In the genomic region with DNA sequence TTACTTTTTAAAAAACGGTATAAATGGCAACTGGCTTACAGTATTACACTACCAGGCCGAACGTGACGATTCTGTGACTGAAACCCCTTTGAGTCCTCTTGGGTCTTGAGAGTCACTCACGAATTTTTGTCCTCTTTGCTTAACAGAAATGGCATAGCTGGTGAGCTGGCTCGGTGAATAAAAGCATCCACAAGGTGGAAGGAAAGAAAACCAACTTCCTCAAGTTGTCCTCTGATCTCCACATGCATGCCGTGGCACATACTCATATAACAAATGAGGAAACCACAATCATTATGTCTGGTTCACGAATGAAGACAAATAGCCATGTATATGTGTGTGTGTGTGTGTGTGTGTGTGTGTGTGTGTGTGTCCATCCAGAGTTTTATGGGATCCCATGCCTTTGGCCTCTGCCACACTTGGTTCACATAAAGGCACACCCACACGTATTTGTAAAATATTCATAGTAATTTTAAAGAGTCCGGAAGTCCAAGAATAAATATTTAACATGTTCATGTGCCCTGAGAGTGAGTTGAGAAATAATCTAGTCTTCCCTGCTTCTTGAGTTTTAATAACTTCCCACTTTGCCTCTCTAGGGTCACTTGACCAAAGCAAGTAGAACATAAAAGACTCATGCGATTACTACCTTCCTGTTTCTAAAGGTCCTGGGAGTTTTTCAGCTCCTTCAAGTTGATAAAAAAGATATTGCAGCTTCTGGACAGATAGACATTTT, we compare ENCODE assay signal across 8 mouse cellular contexts. TPM values are rescaled to one million over a fixed set of nuclear protein-coding genes. Genes with fewer than 3 reads are reported as not detected.
DNase-seq lines count a peak whose midpoint lies in the region; ATAC-seq and TF ChIP-seq lines count a peak whose summit lies in the region.

No protein-coding gene starts in this region.

- 42% methylated on average over 11 of the region's 11 CpGs for WGBS in kidney, embryonic 14.5 days
- 48% methylated on average over 11 of the region's 11 CpGs for WGBS in limb, embryonic 10.5 days

- H3K4me2 ChIP-seq in kidney, embryonic 14.5 days (replicated peaks; ENCODE audit: low read depth, low read length) = peak overlapping the region; percentile 54

- no peak overlapping the region for H3K27ac ChIP-seq in kidney, embryonic 14.5 days (ENCODE audit: low read depth, low read length)
- 0 out of 2 replicates have a peak overlapping the region, but pooled peaks have one; percentile 2 for H3K27ac ChIP-seq in embryonic fibroblast, embryonic 13.5 days (ENCODE audit: insufficient read depth, low read length)
- peak overlapping the region; percentile 85; the same call in 1 of the 2 replicates for H3K27ac ChIP-seq in limb, embryonic 10.5 days

- no peaks in the 10 kb centered on the region for H3K4me1 ChIP-seq in kidney, embryonic 14.5 days (ENCODE audit: control insufficient read depth, insufficient read depth, low read length)
- H3K4me1 ChIP-seq in embryonic fibroblast, embryonic 13.5 days (ENCODE audit: control insufficient read depth, insufficient read depth, low read length) = no peaks in the 10 kb centered on the region
- peaks cover 12% of the 10 kb centered on the region for H3K4me1 ChIP-seq in limb, embryonic 10.5 days

- H3K27me3 ChIP-seq in kidney, embryonic 14.5 days (ENCODE audit: control insufficient read depth, insufficient read depth, low read length) = no peaks in the 10 kb centered on the region
- H3K27me3 ChIP-seq in limb, embryonic 10.5 days (ENCODE audit: low read depth, poor library complexity, severe bottlenecking) = peaks cover 12% of the 10 kb centered on the region; the same call in 1 of the 2 replicates

- no peaks in the 10 kb centered on the region for H3K9me3 ChIP-seq in kidney, embryonic 14.5 days (ENCODE audit: control insufficient read depth, low read length)
- H3K9me3 ChIP-seq in limb, embryonic 10.5 days (replicated peaks) = no peaks in the 10 kb centered on the region

- TF ChIP-seq POLR2A in embryonic fibroblast, embryonic 13.5 days (IDR thresholded peaks at IDR 0.05; ENCODE audit: low read depth, low read length) = no peak

- no peak for DNase-seq in kidney, adult 9 months
- peak; percentile 39 for DNase-seq in limb, embryonic 10.5 days (ENCODE audit: low spot score)
- no peak for DNase-seq in adrenal gland, postnatal 10 days
- DNase-seq in gastrocnemius, postnatal 10 days = no peak
- no peak for DNase-seq in layer of hippocampus, postnatal 25 days (ENCODE audit: extremely low spot score in 1 of 2, low spot score in 1 of 2)

- peaks cover 5% of the 10 kb centered on the region; the same call in 1 of the 2 replicates for H3K36me3 ChIP-seq in kidney, embryonic 14.5 days (ENCODE audit: control insufficient read depth, insufficient read depth, low read length)
- H3K36me3 ChIP-seq in limb, embryonic 10.5 days = peaks cover 26% of the 10 kb centered on the region

- ATAC-seq in kidney, embryonic 14.5 days (ENCODE audit: low FRiP score, low TSS enrichment) = no peak; the same call in none of the 2 replicates
- peak; percentile 41 for ATAC-seq in monocyte, adult 5-6 weeks (replicated peaks; ENCODE audit: insufficient number of reproducible peaks, low FRiP score, low TSS enrichment, poor library complexity, severe bottlenecking)

- no peak for TF ChIP-seq CTCF in embryonic fibroblast, embryonic 13.5 days (IDR thresholded peaks at IDR 0.05; ENCODE audit: borderline replicate concordance, insufficient read depth, low read length)

- H3K9ac ChIP-seq in kidney, embryonic 14.5 days (ENCODE audit: low read depth, low read length) = peak overlapping the region; percentile 28; the same call in 1 of the 2 replicates

- H3K4me3 ChIP-seq in kidney, embryonic 14.5 days (ENCODE audit: low read length) = peak overlapping the region; percentile 89
- peak overlapping the region; percentile 23 for H3K4me3 ChIP-seq in embryonic fibroblast, embryonic 13.5 days (ENCODE audit: insufficient read depth, low read length)
- peak overlapping the region; percentile 76 for H3K4me3 ChIP-seq in limb, embryonic 10.5 days

RNA-seq across cellular contexts. Expression of gene Bub1, which starts 0.6 kb away (rescaled TPM):
- polyA plus RNA-seq in kidney, embryonic 14.5 days (2014; fragmentation: Nextera tagmentation; extraction: Ambion mirVana) = 35.9 and 38.8 TPM in 2 replicates
- 33.6 and 62.4 TPM in 2 replicates for polyA plus RNA-seq in embryonic fibroblast, embryonic 13.5 days (2011; ENCODE audit: insufficient read length, low read depth, missing spikeins)
- polyA plus RNA-seq in limb, embryonic 10.5 days (2016; fragmentation: Nextera tagmentation; extraction: Ambion mirVana) = 112 and 126 TPM in 2 replicates
- total RNA-seq in monocyte, adult 5-6 weeks (2017) = 0.32 to 2.3 TPM (median 0.68 TPM) in 3 replicates
- total RNA-seq in adrenal gland, postnatal 10 days (2021) = 1 to 10 TPM; 7.9 to 8.4 TPM
- 1 to 10 TPM; 3.7 to 5.1 TPM for total RNA-seq in gastrocnemius, postnatal 10 days (2021)
- total RNA-seq in layer of hippocampus, postnatal 25 days (2021) = 1 to 10 TPM in 1 of 2 experiments, under 1 TPM in 1; 0.54 to 1.1 TPM

RNA-seq across cellular contexts. Expression of gene Acoxl, which starts 6.4 kb away (rescaled TPM):
- polyA plus RNA-seq in kidney, embryonic 14.5 days (2014; fragmentation: Nextera tagmentation; extraction: Ambion mirVana) = 1.4 and 1.6 TPM in 2 replicates
- not detected in 2 replicates for polyA plus RNA-seq in embryonic fibroblast, embryonic 13.5 days (2011; ENCODE audit: insufficient read length, low read depth, missing spikeins)
- polyA plus RNA-seq in limb, embryonic 10.5 days (2016; fragmentation: Nextera tagmentation; extraction: Ambion mirVana) = 0.20 and 0.31 TPM in 2 replicates
- total RNA-seq in monocyte, adult 5-6 weeks (2017) = not detected in 3 replicates
- total RNA-seq in adrenal gland, postnatal 10 days (2021) = under 1 TPM; 0.18 to 0.45 TPM
- under 1 TPM; 0.11 to 0.14 TPM for total RNA-seq in gastrocnemius, postnatal 10 days (2021)
- total RNA-seq in layer of hippocampus, postnatal 25 days (2021) = not detected

RNA-seq across cellular contexts. Expression of gene Mtln, which starts 40.0 kb away (rescaled TPM):
- polyA plus RNA-seq in kidney, embryonic 14.5 days (2014; fragmentation: Nextera tagmentation; extraction: Ambion mirVana) = 37.6 and 47.7 TPM in 2 replicates
- 15.2 and 15.9 TPM in 2 replicates for polyA plus RNA-seq in embryonic fibroblast, embryonic 13.5 days (2011; ENCODE audit: insufficient read length, low read depth, missing spikeins)
- polyA plus RNA-seq in limb, embryonic 10.5 days (2016; fragmentation: Nextera tagmentation; extraction: Ambion mirVana) = 19.0 and 19.9 TPM in 2 replicates
- total RNA-seq in monocyte, adult 5-6 weeks (2017) = 6.4 to 10.0 TPM (median 7.1 TPM) in 3 replicates
- 10 to 100 TPM; 62.8 to 68.3 TPM for total RNA-seq in adrenal gland, postnatal 10 days (2021)
- total RNA-seq in gastrocnemius, postnatal 10 days (2021) = 10 to 100 TPM; 64.1 to 80.2 TPM
- 10 to 100 TPM; 48.6 to 59.2 TPM for total RNA-seq in layer of hippocampus, postnatal 25 days (2021)

RNA-seq across cellular contexts. Expression of gene Nphp1, which starts 43.6 kb away (rescaled TPM):
- 29.1 and 32.0 TPM in 2 replicates for polyA plus RNA-seq in kidney, embryonic 14.5 days (2014; fragmentation: Nextera tagmentation; extraction: Ambion mirVana)
- 16.7 and 23.0 TPM in 2 replicates for polyA plus RNA-seq in embryonic fibroblast, embryonic 13.5 days (2011; ENCODE audit: insufficient read length, low read depth, missing spikeins)
- polyA plus RNA-seq in limb, embryonic 10.5 days (2016; fragmentation: Nextera tagmentation; extraction: Ambion mirVana) = 36.4 and 43.6 TPM in 2 replicates
- not detected in 3 replicates for total RNA-seq in monocyte, adult 5-6 weeks (2017)
- total RNA-seq in adrenal gland, postnatal 10 days (2021) = 10 to 100 TPM; 20.7 to 22.8 TPM
- total RNA-seq in gastrocnemius, postnatal 10 days (2021) = 10 to 100 TPM; 12.9 to 14.1 TPM
- total RNA-seq in layer of hippocampus, postnatal 25 days (2021) = 10 to 100 TPM; 18.8 to 23.4 TPM

Comparison
In these comparisons a context has a peak if more than half of its experiments do, and no peak if none do; other contexts are left out.
1. H3K4me3 ChIP-seq: peak in every context shown above with its lines; median percentile 89 in kidney, embryonic 14.5 days; 76 in limb, embryonic 10.5 days; 23 in embryonic fibroblast, embryonic 13.5 days.